Mouse (Mus musculus): ENCODE measurements at regions not wholly inside any gene's neighbourhood (a gene's known extent, or its start where the extent isn't known, plus 50 kb on each side); places are given as distances from the start of the nearest gene placed in this dataset.

DNA sequence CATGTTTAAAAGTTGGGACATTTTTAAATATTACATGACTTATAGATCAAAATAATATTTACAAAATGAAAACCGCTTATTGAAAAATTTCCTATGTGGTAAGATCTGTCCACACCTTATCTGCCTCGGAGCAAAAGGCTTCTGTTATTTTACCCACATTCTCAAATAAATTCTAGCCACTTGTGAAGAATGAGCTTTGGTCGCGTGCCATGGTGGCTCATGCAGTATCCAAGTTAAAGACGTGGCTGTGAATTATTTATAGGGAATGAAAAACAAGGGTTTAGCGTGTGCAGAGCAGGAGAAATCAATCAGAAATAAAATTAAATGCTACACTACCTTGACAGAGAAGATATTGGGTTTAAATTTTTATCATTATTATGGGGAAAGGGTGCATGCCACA, 430.7 kb upstream of the Cited2 start:
- no peak for TF ChIP-seq POLR2A (IDR thresholded peaks at IDR 0.05; ENCODE audit: borderline replicate concordance, extremely low read depth, insufficient read depth, insufficient read length)
- no peak for DNase-seq (ENCODE audit: low spot score)
- no peak for ATAC-seq (ENCODE audit: low FRiP score, low read depth)
- no peaks in the 10 kb centered on the region for H3K4me1 ChIP-seq (ENCODE audit: control insufficient read depth, insufficient read depth, low read length)
- no peak overlapping the region for H3K9ac ChIP-seq (ENCODE audit: low read depth, low read length, severe bottlenecking)
- H3K27me3 ChIP-seq (ENCODE audit: control insufficient read depth, insufficient read depth, low read length): no peaks in the 10 kb centered on the region
- H3K4me2 ChIP-seq (replicated peaks; ENCODE audit: low read depth, low read length, severe bottlenecking): no peak overlapping the region
- no peak overlapping the region for H3K27ac ChIP-seq (replicated peaks; ENCODE audit: low read depth, low read length)
- no peaks in the 10 kb centered on the region for H3K9me3 ChIP-seq (ENCODE audit: control insufficient read depth, low read length)
- no peak overlapping the region for H3K4me3 ChIP-seq (replicated peaks; ENCODE audit: low read length)
- WGBS: 65% methylated on average over 6 of the region's 6 CpGs
- H3K36me3 ChIP-seq (ENCODE audit: control insufficient read depth, insufficient read depth, low read length): no peaks in the 10 kb centered on the region

DNA sequence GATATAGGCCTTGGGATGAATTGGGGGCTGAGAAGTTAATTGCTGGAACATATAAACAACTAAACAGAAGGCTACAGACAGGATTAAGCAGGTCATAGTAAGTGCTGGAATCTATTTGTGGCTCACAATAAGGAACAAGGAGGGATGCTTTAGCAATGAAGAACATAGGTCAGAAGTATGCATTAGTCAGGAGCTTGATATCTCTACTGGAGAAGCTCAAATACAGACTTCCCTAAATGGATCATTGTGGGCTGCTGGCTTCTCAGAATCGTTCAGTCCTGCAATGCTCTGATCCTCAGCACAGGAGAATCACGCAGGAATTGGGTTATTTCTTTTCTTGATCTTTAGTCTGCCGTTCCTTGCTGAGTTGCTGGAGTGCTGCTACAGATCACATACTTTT, 428.6 kb upstream of the Cited2 start:
- no peak overlapping the region for H3K27ac ChIP-seq (replicated peaks; ENCODE audit: low read depth, low read length)
- no peaks in the 10 kb centered on the region for H3K9me3 ChIP-seq (ENCODE audit: control insufficient read depth, low read length)
- DNase-seq (ENCODE audit: low spot score): no peak
- no peak for ATAC-seq (ENCODE audit: low FRiP score, low read depth)
- no peak for TF ChIP-seq POLR2A (IDR thresholded peaks at IDR 0.05; ENCODE audit: borderline replicate concordance, extremely low read depth, insufficient read depth, insufficient read length)
- no peak overlapping the region for H3K4me2 ChIP-seq (replicated peaks; ENCODE audit: low read depth, low read length, severe bottlenecking)
- H3K4me3 ChIP-seq (replicated peaks; ENCODE audit: low read length): no peak overlapping the region
- H3K4me1 ChIP-seq (ENCODE audit: control insufficient read depth, insufficient read depth, low read length): no peaks in the 10 kb centered on the region
- 73% methylated on average over 3 of the region's 3 CpGs for WGBS
- H3K27me3 ChIP-seq (ENCODE audit: control insufficient read depth, insufficient read depth, low read length): no peaks in the 10 kb centered on the region
- H3K9ac ChIP-seq (ENCODE audit: low read depth, low read length, severe bottlenecking): no peak overlapping the region
- no peaks in the 10 kb centered on the region for H3K36me3 ChIP-seq (ENCODE audit: control insufficient read depth, insufficient read depth, low read length)

DNA sequence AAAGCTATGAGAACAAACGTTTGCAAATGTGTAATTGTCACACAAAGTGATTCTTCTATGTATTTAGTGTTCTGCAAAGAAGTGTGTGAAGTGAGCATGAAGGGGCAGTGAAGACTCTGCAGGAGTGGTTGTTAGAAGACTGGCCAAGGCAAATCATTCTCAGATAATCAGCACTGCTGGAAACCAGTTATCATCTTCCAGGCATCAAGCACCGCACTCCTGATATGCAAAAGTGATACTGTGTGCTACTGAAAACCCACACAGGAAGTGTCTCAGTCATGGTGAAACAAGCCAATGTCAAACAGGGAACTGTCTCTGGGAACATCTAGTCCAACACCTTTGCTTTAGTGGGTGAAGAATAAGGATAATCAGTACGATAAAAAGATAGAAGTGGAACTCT, 427.9 kb upstream of the Cited2 start:
- H3K27ac ChIP-seq (replicated peaks; ENCODE audit: low read depth, low read length): no peak overlapping the region
- no peak overlapping the region for H3K9ac ChIP-seq (ENCODE audit: low read depth, low read length, severe bottlenecking)
- no peak for TF ChIP-seq POLR2A (IDR thresholded peaks at IDR 0.05; ENCODE audit: borderline replicate concordance, extremely low read depth, insufficient read depth, insufficient read length)
- 85% methylated on average over 3 of the region's 3 CpGs for WGBS
- DNase-seq (ENCODE audit: low spot score) (no peak), ATAC-seq (ENCODE audit: low FRiP score, low read depth) (no peak)
- no peaks in the 10 kb centered on the region for H3K9me3 ChIP-seq (ENCODE audit: control insufficient read depth, low read length)
- H3K4me3 ChIP-seq (replicated peaks; ENCODE audit: low read length): no peak overlapping the region
- no peak overlapping the region for H3K4me2 ChIP-seq (replicated peaks; ENCODE audit: low read depth, low read length, severe bottlenecking)
- no peaks in the 10 kb centered on the region for H3K36me3 ChIP-seq (ENCODE audit: control insufficient read depth, insufficient read depth, low read length)
- H3K4me1 ChIP-seq (ENCODE audit: control insufficient read depth, insufficient read depth, low read length): peaks cover 3% of the 10 kb centered on the region; the same call in 1 of the 2 replicates
- H3K27me3 ChIP-seq (ENCODE audit: control insufficient read depth, insufficient read depth, low read length): no peaks in the 10 kb centered on the region

DNA sequence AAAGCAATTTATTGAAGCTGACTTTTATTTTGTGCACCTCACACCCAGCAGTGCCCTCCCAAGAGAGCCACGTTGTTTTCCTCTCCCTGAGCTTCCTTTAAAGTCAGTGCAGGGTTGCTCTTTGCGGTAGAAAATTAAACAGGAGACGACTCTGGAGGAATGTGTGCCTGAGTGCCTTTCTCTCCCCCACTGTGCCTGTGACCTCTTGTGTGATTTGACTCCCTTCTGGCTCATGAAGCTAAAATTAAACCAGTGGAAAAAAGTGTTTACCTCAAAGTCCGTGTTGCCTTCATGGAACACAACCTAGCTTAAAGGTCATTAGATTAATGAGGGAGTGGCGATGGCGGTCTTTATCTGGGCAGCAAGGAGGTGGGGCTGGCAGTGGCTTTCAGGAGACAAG, 423.4 kb upstream of the Cited2 start:
- Histone ChIP-seq H3K27me3 (ENCODE audit: control insufficient read depth, insufficient read depth, low read length) (no peaks in the 10 kb centered on the region), H3K4me1 (ENCODE audit: control insufficient read depth, insufficient read depth, low read length) (peaks cover 3% of the 10 kb centered on the region; the same call in 1 of the 2 replicates), H3K36me3 (ENCODE audit: control insufficient read depth, insufficient read depth, low read length) (no peaks in the 10 kb centered on the region), H3K9me3 (ENCODE audit: control insufficient read depth, low read length) (no peaks in the 10 kb centered on the region), H3K4me2 (replicated peaks; ENCODE audit: low read depth, low read length, severe bottlenecking) (no peak overlapping the region), H3K27ac (replicated peaks; ENCODE audit: low read depth, low read length) (no peak overlapping the region), H3K9ac (ENCODE audit: low read depth, low read length, severe bottlenecking) (no peak overlapping the region), H3K4me3 (replicated peaks; ENCODE audit: low read length) (no peak overlapping the region)
- ATAC-seq (ENCODE audit: low FRiP score, low read depth) (no peak), DNase-seq (ENCODE audit: low spot score) (no peak)
- 27% methylated on average over 6 of the region's 6 CpGs for WGBS
- no peak for TF ChIP-seq POLR2A (IDR thresholded peaks at IDR 0.05; ENCODE audit: borderline replicate concordance, extremely low read depth, insufficient read depth, insufficient read length)

- 83% methylated on average over 3 of the region's 3 CpGs for WGBS
- H3K9me3 ChIP-seq (ENCODE audit: control insufficient read depth, low read length): no peaks in the 10 kb centered on the region
- no peak overlapping the region for H3K27ac ChIP-seq (replicated peaks; ENCODE audit: low read depth, low read length)
Observed at GRCm38 (mm10) chr10:17326724-17327123, 396.3 kb upstream of the Cited2 start.

More at GRCm38 (mm10) chr10:17326724-17327123, 396.3 kb upstream of the Cited2 start:
- no peak overlapping the region for H3K4me3 ChIP-seq (replicated peaks; ENCODE audit: low read length)
- no peaks in the 10 kb centered on the region for H3K36me3 ChIP-seq (ENCODE audit: control insufficient read depth, insufficient read depth, low read length)
- DNase-seq (ENCODE audit: low spot score) (no peak), ATAC-seq (ENCODE audit: low FRiP score, low read depth) (no peak)
- no peaks in the 10 kb centered on the region for H3K27me3 ChIP-seq (ENCODE audit: control insufficient read depth, insufficient read depth, low read length)
- peaks cover 5% of the 10 kb centered on the region for H3K4me1 ChIP-seq (ENCODE audit: control insufficient read depth, insufficient read depth, low read length)
- H3K9ac ChIP-seq (ENCODE audit: low read depth, low read length, severe bottlenecking): no peak overlapping the region
- no peak overlapping the region for H3K4me2 ChIP-seq (replicated peaks; ENCODE audit: low read depth, low read length, severe bottlenecking)
- no peak for TF ChIP-seq POLR2A (IDR thresholded peaks at IDR 0.05; ENCODE audit: borderline replicate concordance, extremely low read depth, insufficient read depth, insufficient read length)

Measured in limb, embryonic 14.5 days (tissue).